ENCODE assay signal across 8 mouse cellular contexts in genomic region chr16:34125595-34125994, GRCm38 (mm10).
DNase-seq lines count a peak whose midpoint lies in the region; ATAC-seq and TF ChIP-seq lines count a peak whose summit lies in the region.

No protein-coding gene starts in this region.

- no peak overlapping the region for H3K9ac ChIP-seq in heart, adult 2 months (ENCODE audit: low read depth, low read length)
- 0 out of 2 replicates have a peak overlapping the region, but pooled peaks have one; percentile 11 for H3K9ac ChIP-seq in kidney, embryonic 16.5 days (replicated peaks; ENCODE audit: low read length)
- H3K9ac ChIP-seq in limb, embryonic 14.5 days (ENCODE audit: low read depth, low read length, severe bottlenecking): no peak overlapping the region

- H3K27me3 ChIP-seq in embryonic facial prominence, embryonic 10.5 days (replicated peaks; ENCODE audit: low read depth, poor library complexity, severe bottlenecking): no peaks in the 10 kb centered on the region
- no peaks in the 10 kb centered on the region for H3K27me3 ChIP-seq in heart, adult 2 months (ENCODE audit: control insufficient read depth, insufficient read depth, low read length)
- no peaks in the 10 kb centered on the region for H3K27me3 ChIP-seq in kidney, embryonic 16.5 days (ENCODE audit: insufficient read depth, low read length)
- H3K27me3 ChIP-seq in limb, embryonic 14.5 days (ENCODE audit: control insufficient read depth, insufficient read depth, low read length): no peaks in the 10 kb centered on the region
- H3K27me3 ChIP-seq in testis, adult 2 months (ENCODE audit: control insufficient read depth, insufficient read depth, low read length): no peaks in the 10 kb centered on the region

- H3K4me2 ChIP-seq in kidney, embryonic 16.5 days (replicated peaks; ENCODE audit: low read depth, low read length): no peak overlapping the region
- no peak overlapping the region for H3K4me2 ChIP-seq in limb, embryonic 14.5 days (replicated peaks; ENCODE audit: low read depth, low read length, severe bottlenecking)

- ATAC-seq in kidney, embryonic 16.5 days (ENCODE audit: low FRiP score, low TSS enrichment): peak; percentile 57; the same call in 1 of the 2 replicates
- ATAC-seq in limb, embryonic 14.5 days (ENCODE audit: low FRiP score, low read depth): peak; percentile 76

- H3K9me3 ChIP-seq in embryonic facial prominence, embryonic 10.5 days: no peaks in the 10 kb centered on the region
- H3K9me3 ChIP-seq in kidney, embryonic 16.5 days (ENCODE audit: low read length): no peaks in the 10 kb centered on the region
- no peaks in the 10 kb centered on the region for H3K9me3 ChIP-seq in limb, embryonic 14.5 days (ENCODE audit: control insufficient read depth, low read length)

- H3K4me1 ChIP-seq in embryonic facial prominence, embryonic 10.5 days: peaks cover 16% of the 10 kb centered on the region
- H3K4me1 ChIP-seq in heart, adult 2 months (ENCODE audit: control insufficient read depth, insufficient read depth, low read length): no peaks in the 10 kb centered on the region
- no peaks in the 10 kb centered on the region for H3K4me1 ChIP-seq in kidney, embryonic 16.5 days (ENCODE audit: insufficient read depth, low read length)
- no peaks in the 10 kb centered on the region for H3K4me1 ChIP-seq in limb, embryonic 14.5 days (ENCODE audit: control insufficient read depth, insufficient read depth, low read length)
- no peaks in the 10 kb centered on the region for H3K4me1 ChIP-seq in testis, adult 2 months (ENCODE audit: control insufficient read depth, insufficient read depth, low read length)

- intact Hi-C loops in heart, adult 2 months (cut with DNase I): loop anchor here (5.0 kb wide), 1 partner anchor 57 kb away; no protein-coding TSS in a partner anchor

- DNase-seq in A20 (ENCODE audit: low read depth, low spot score): peak; percentile 68
- peak; percentile 83 for DNase-seq in adrenal gland, postnatal 10 days
- DNase-seq in embryonic facial prominence, embryonic 10.5 days (ENCODE audit: low spot score): peak; percentile 66
- DNase-seq in heart, adult 2 months: peak; percentile 67 to 71
- peak; percentile 81 for DNase-seq in limb, embryonic 14.5 days (ENCODE audit: low spot score)
- peak; percentile 14 to 32 for DNase-seq in natural killer cell, adult 2 months (ENCODE audit: low spot score in 2 of 2)

- peak overlapping the region; percentile 4; the same call in 1 of the 2 replicates for H3K27ac ChIP-seq in embryonic facial prominence, embryonic 10.5 days (replicated peaks)
- H3K27ac ChIP-seq in heart, adult 2 months: no peak overlapping the region
- no peak overlapping the region for H3K27ac ChIP-seq in kidney, embryonic 16.5 days (ENCODE audit: low read length)
- no peak overlapping the region for H3K27ac ChIP-seq in limb, embryonic 14.5 days (replicated peaks; ENCODE audit: low read depth, low read length)
- H3K27ac ChIP-seq in testis, adult 2 months (ENCODE audit: control insufficient read depth, insufficient read depth, low read depth, low read length): no peak overlapping the region

- H3K79me2 ChIP-seq in heart, adult 2 months (replicated peaks; ENCODE audit: control insufficient read depth, insufficient read depth, low read length): no peaks in the 10 kb centered on the region

- no peak for TF ChIP-seq POLR2A in heart, adult 2 months (IDR thresholded peaks at IDR 0.05; ENCODE audit: insufficient read depth, low read depth, low read length)
- TF ChIP-seq POLR2A in limb, embryonic 14.5 days (IDR thresholded peaks at IDR 0.05; ENCODE audit: borderline replicate concordance, extremely low read depth, insufficient read depth, insufficient read length): no peak
- TF ChIP-seq POLR2A in testis, adult 2 months (IDR thresholded peaks at IDR 0.05; ENCODE audit: control insufficient read depth, low read depth, low read length): no peak

- 6% methylated on average over 2 of the region's 2 CpGs for WGBS in embryonic facial prominence, embryonic 10.5 days
- WGBS in heart, adult 2 months: 4% methylated on average over 2 of the region's 2 CpGs
- 2% methylated on average over 2 of the region's 2 CpGs for WGBS in kidney, embryonic 16.5 days
- WGBS in limb, embryonic 14.5 days: 0% methylated on average over 2 of the region's 2 CpGs

- peak; percentile 83 for TF ChIP-seq CTCF in heart, adult 2 months (IDR thresholded peaks at IDR 0.05)
- TF ChIP-seq CTCF in testis, adult 2 months (IDR thresholded peaks at IDR 0.05; ENCODE audit: control insufficient read depth, insufficient read depth, insufficient replicate concordance, low read depth, low read length): peak; percentile 61; the same call in 1 of the 2 replicates

- no peaks in the 10 kb centered on the region for H3K36me3 ChIP-seq in embryonic facial prominence, embryonic 10.5 days (replicated peaks)
- no peaks in the 10 kb centered on the region for H3K36me3 ChIP-seq in heart, adult 2 months (ENCODE audit: control insufficient read depth, insufficient read depth, low read length)
- H3K36me3 ChIP-seq in kidney, embryonic 16.5 days (ENCODE audit: insufficient read depth, low read length): no peaks in the 10 kb centered on the region
- H3K36me3 ChIP-seq in limb, embryonic 14.5 days (ENCODE audit: control insufficient read depth, insufficient read depth, low read length): no peaks in the 10 kb centered on the region
- H3K36me3 ChIP-seq in testis, adult 2 months (ENCODE audit: control insufficient read depth, insufficient read depth, low read length): no peaks in the 10 kb centered on the region

- no peak overlapping the region for H3K4me3 ChIP-seq in embryonic facial prominence, embryonic 10.5 days
- H3K4me3 ChIP-seq in heart, adult 2 months: no peak overlapping the region
- H3K4me3 ChIP-seq in kidney, embryonic 16.5 days (ENCODE audit: low read length): no peak overlapping the region
- no peak overlapping the region for H3K4me3 ChIP-seq in limb, embryonic 14.5 days (replicated peaks; ENCODE audit: low read length)
- no peak overlapping the region for H3K4me3 ChIP-seq in testis, adult 2 months (ENCODE audit: control insufficient read depth, low read depth, low read length)

- TF ChIP-seq EP300 in heart, adult 2 months (IDR thresholded peaks at IDR 0.05; ENCODE audit: insufficient read depth, low read depth, low read length): 0 out of 2 replicates have a peak, but pooled peaks have one; percentile 55

Comparison
In these comparisons a context has a peak if more than half of its experiments do, and no peak if none do; other contexts are left out.
1. DNase-seq: peak in every context shown above with its lines; median percentile 83 in adrenal gland, postnatal 10 days; 81 in limb, embryonic 14.5 days; 69 in heart, adult 2 months; 68 in A20; 66 in embryonic facial prominence, embryonic 10.5 days; 23 in natural killer cell, adult 2 months.